31 mouse cellular contexts compared by ENCODE assay signal in genomic region chr6:48874576-48874975, GRCm38 (mm10). TPM values are rescaled to one million over a fixed set of nuclear protein-coding genes. Genes with fewer than 3 reads are reported as not detected.
DNase-seq lines count a peak whose midpoint lies in the region; ATAC-seq lines count a peak whose summit lies in the region.
"Had no signal": no experiment of that assay in that cellular context is flagged by ENCODE, and none has a peak within 500 bp of the region (broad histone marks: within the 10 kb centered on the region; RNA-seq: fewer than 3 reads in every experiment).

No protein-coding gene starts in this region.

- H3K27ac ChIP-seq in kidney, embryonic 14.5 days (ENCODE audit: low read depth, low read length) = no peak overlapping the region
- H3K27ac ChIP-seq in kidney, embryonic 16.5 days (ENCODE audit: low read length) = no peak overlapping the region
- no peak overlapping the region for H3K27ac ChIP-seq in intestine, embryonic 15.5 days
- peak overlapping the region; percentile 30; the same call in 1 of the 2 replicates for H3K27ac ChIP-seq in intestine, embryonic 16.5 days (ENCODE audit: low read length)
- H3K27ac ChIP-seq in midbrain, embryonic 16.5 days (ENCODE audit: low read length) = no peak overlapping the region
- H3K27ac ChIP-seq: embryonic facial prominence, embryonic 10.5 days; embryonic facial prominence, embryonic 13.5 days; forebrain, embryonic 12.5 days; forebrain, embryonic 15.5 days; heart, embryonic 13.5 days; hindbrain, embryonic 15.5 days had no signal

- no peak overlapping the region for H3K9ac ChIP-seq in kidney, embryonic 14.5 days (ENCODE audit: low read depth, low read length)
- H3K9ac ChIP-seq in kidney, embryonic 16.5 days (replicated peaks; ENCODE audit: low read length) = no peak overlapping the region
- no peak overlapping the region for H3K9ac ChIP-seq in intestine, embryonic 15.5 days
- H3K9ac ChIP-seq in intestine, embryonic 16.5 days (ENCODE audit: low read depth, low read length) = no peak overlapping the region
- no peak overlapping the region for H3K9ac ChIP-seq in midbrain, embryonic 16.5 days (ENCODE audit: low read depth, low read length)
- H3K9ac ChIP-seq: embryonic facial prominence, embryonic 13.5 days; forebrain, embryonic 12.5 days; forebrain, embryonic 15.5 days; heart, embryonic 13.5 days; hindbrain, embryonic 15.5 days had no signal

- no peaks in the 10 kb centered on the region for H3K4me1 ChIP-seq in kidney, embryonic 14.5 days (ENCODE audit: control insufficient read depth, insufficient read depth, low read length)
- H3K4me1 ChIP-seq in kidney, embryonic 16.5 days (ENCODE audit: insufficient read depth, low read length) = 0 out of 2 replicates have a peak, but pooled peaks cover 3% of the 10 kb centered on the region
- 0 out of 2 replicates have a peak, but pooled peaks cover 6% of the 10 kb centered on the region for H3K4me1 ChIP-seq in intestine, embryonic 15.5 days (replicated peaks)
- H3K4me1 ChIP-seq in intestine, embryonic 16.5 days (ENCODE audit: control insufficient read depth, insufficient read depth, low read length) = peaks cover 10% of the 10 kb centered on the region; the same call in 1 of the 2 replicates
- H3K4me1 ChIP-seq in midbrain, embryonic 16.5 days (ENCODE audit: control insufficient read depth, insufficient read depth, low read length) = no peaks in the 10 kb centered on the region
- H3K4me1 ChIP-seq: embryonic facial prominence, embryonic 10.5 days; embryonic facial prominence, embryonic 13.5 days; forebrain, embryonic 12.5 days; forebrain, embryonic 15.5 days; heart, embryonic 13.5 days; hindbrain, embryonic 15.5 days had no signal

- WGBS in kidney, embryonic 14.5 days = 79% methylated on average over 4 of the region's 4 CpGs
- WGBS in kidney, embryonic 16.5 days = 75% methylated on average over 4 of the region's 4 CpGs
- 78% methylated on average over 4 of the region's 4 CpGs for WGBS in intestine, embryonic 15.5 days
- 67% methylated on average over 4 of the region's 4 CpGs for WGBS in intestine, embryonic 16.5 days
- 86% methylated on average over 4 of the region's 4 CpGs for WGBS in midbrain, embryonic 16.5 days

- no peaks in the 10 kb centered on the region for H3K27me3 ChIP-seq in kidney, embryonic 14.5 days (ENCODE audit: control insufficient read depth, insufficient read depth, low read length)
- H3K27me3 ChIP-seq in kidney, embryonic 16.5 days (ENCODE audit: insufficient read depth, low read length) = no peaks in the 10 kb centered on the region
- no peaks in the 10 kb centered on the region for H3K27me3 ChIP-seq in intestine, embryonic 15.5 days (replicated peaks)
- H3K27me3 ChIP-seq in intestine, embryonic 16.5 days (replicated peaks; ENCODE audit: control insufficient read depth, insufficient read depth, low read length) = no peaks in the 10 kb centered on the region
- no peaks in the 10 kb centered on the region for H3K27me3 ChIP-seq in midbrain, embryonic 16.5 days (ENCODE audit: control insufficient read depth, insufficient read depth, low read depth, low read length)
- H3K27me3 ChIP-seq: embryonic facial prominence, embryonic 13.5 days; forebrain, embryonic 15.5 days; heart, embryonic 13.5 days; hindbrain, embryonic 15.5 days had no signal

- H3K9me3 ChIP-seq in kidney, embryonic 14.5 days (ENCODE audit: control insufficient read depth, low read length) = no peaks in the 10 kb centered on the region
- no peaks in the 10 kb centered on the region for H3K9me3 ChIP-seq in kidney, embryonic 16.5 days (ENCODE audit: low read length)
- H3K9me3 ChIP-seq in intestine, embryonic 15.5 days = no peaks in the 10 kb centered on the region
- no peaks in the 10 kb centered on the region for H3K9me3 ChIP-seq in intestine, embryonic 16.5 days (ENCODE audit: control insufficient read depth, low read length)
- no peaks in the 10 kb centered on the region for H3K9me3 ChIP-seq in midbrain, embryonic 16.5 days (replicated peaks; ENCODE audit: control insufficient read depth, low read length, poor library complexity, severe bottlenecking)
- H3K9me3 ChIP-seq: embryonic facial prominence, embryonic 10.5 days; embryonic facial prominence, embryonic 13.5 days; forebrain, embryonic 12.5 days; forebrain, embryonic 15.5 days; heart, embryonic 13.5 days; hindbrain, embryonic 15.5 days had no signal

- ATAC-seq in kidney, embryonic 14.5 days (ENCODE audit: low FRiP score, low TSS enrichment) = no peak
- no peak for ATAC-seq in kidney, embryonic 16.5 days (ENCODE audit: low FRiP score, low TSS enrichment)
- ATAC-seq in intestine, embryonic 15.5 days = peak; percentile 57
- ATAC-seq in intestine, embryonic 16.5 days = peak; percentile 69
- ATAC-seq in midbrain, embryonic 16.5 days = no peak
- ATAC-seq: CD4-positive, CD25-positive, alpha-beta regulatory T cell, adult 4 months; forebrain, embryonic 15.5 days had no signal

- H3K4me3 ChIP-seq in kidney, embryonic 14.5 days (ENCODE audit: low read length) = no peak overlapping the region
- no peak overlapping the region for H3K4me3 ChIP-seq in kidney, embryonic 16.5 days (ENCODE audit: low read length)
- no peak overlapping the region for H3K4me3 ChIP-seq in intestine, embryonic 15.5 days (replicated peaks)
- H3K4me3 ChIP-seq in intestine, embryonic 16.5 days (ENCODE audit: low read length) = no peak overlapping the region
- H3K4me3 ChIP-seq in midbrain, embryonic 16.5 days (ENCODE audit: low read depth, low read length) = no peak overlapping the region
- H3K4me3 ChIP-seq: embryonic facial prominence, embryonic 10.5 days; embryonic facial prominence, embryonic 13.5 days; erythroblast, embryonic 14.5 days; forebrain, embryonic 12.5 days; forebrain, embryonic 15.5 days; heart, embryonic 13.5 days; hindbrain, embryonic 15.5 days had no signal

- H3K4me2 ChIP-seq in kidney, embryonic 14.5 days (replicated peaks; ENCODE audit: low read depth, low read length) = no peak overlapping the region
- no peak overlapping the region for H3K4me2 ChIP-seq in kidney, embryonic 16.5 days (replicated peaks; ENCODE audit: low read depth, low read length)
- H3K4me2 ChIP-seq in intestine, embryonic 15.5 days (replicated peaks) = no peak overlapping the region
- no peak overlapping the region for H3K4me2 ChIP-seq in intestine, embryonic 16.5 days (ENCODE audit: low read depth, low read length)
- no peak overlapping the region for H3K4me2 ChIP-seq in midbrain, embryonic 16.5 days (ENCODE audit: low read length)
- H3K4me2 ChIP-seq: embryonic facial prominence, embryonic 13.5 days; forebrain, embryonic 12.5 days; forebrain, embryonic 15.5 days; heart, embryonic 13.5 days; hindbrain, embryonic 15.5 days had no signal

- H3K36me3 ChIP-seq in kidney, embryonic 14.5 days (ENCODE audit: control insufficient read depth, insufficient read depth, low read length) = no peaks in the 10 kb centered on the region
- H3K36me3 ChIP-seq in kidney, embryonic 16.5 days (ENCODE audit: insufficient read depth, low read length) = no peaks in the 10 kb centered on the region
- no peaks in the 10 kb centered on the region for H3K36me3 ChIP-seq in intestine, embryonic 15.5 days
- H3K36me3 ChIP-seq in intestine, embryonic 16.5 days (ENCODE audit: control insufficient read depth, insufficient read depth, low read length) = no peaks in the 10 kb centered on the region
- no peaks in the 10 kb centered on the region for H3K36me3 ChIP-seq in midbrain, embryonic 16.5 days (ENCODE audit: control insufficient read depth, insufficient read depth, low read length)
- H3K36me3 ChIP-seq: embryonic facial prominence, embryonic 10.5 days; embryonic facial prominence, embryonic 13.5 days; forebrain, embryonic 12.5 days; forebrain, embryonic 15.5 days; heart, embryonic 13.5 days; hindbrain, embryonic 15.5 days had no signal

- peak; percentile 4 for DNase-seq in kidney, adult 11 months
- peak; percentile 45 for DNase-seq in kidney, adult 9 months
- no peak for DNase-seq in lung, postnatal 10 days
- DNase-seq: adrenal gland, adult 2 months; adrenal gland, postnatal 14 days; cerebellum, adult 11-12 months; cerebellum, adult 8-10 months; cerebellum, postnatal 10 days; cerebellum, postnatal 36 days; embryo, embryonic 11 days; gastrocnemius, postnatal 25 days; heart, postnatal 14 days; heart, postnatal 4 days had no signal

RNA-seq across cellular contexts. Expression of gene Aoc1, which starts 1.9 kb away (rescaled TPM):
- polyA plus RNA-seq in kidney, embryonic 14.5 days (2014; fragmentation: Nextera tagmentation; extraction: Ambion mirVana) = 0.99 and 1.4 TPM in 2 replicates
- polyA plus RNA-seq in kidney, embryonic 16.5 days (2015; fragmentation: Nextera tagmentation; extraction: Ambion mirVana) = 4.7 and 6.0 TPM in 2 replicates
- polyA plus RNA-seq in intestine, embryonic 15.5 days (2015; fragmentation: Nextera tagmentation; extraction: Ambion mirVana) = 21.4 and 28.0 TPM in 2 replicates
- polyA plus RNA-seq in intestine, embryonic 16.5 days (2015; fragmentation: Nextera tagmentation; extraction: Ambion mirVana) = 51.9 and 71.5 TPM in 2 replicates
- 0.07 TPM in 1 of 2 replicates, not detected in the other for polyA plus RNA-seq in midbrain, embryonic 16.5 days (2015; fragmentation: Nextera tagmentation; extraction: Ambion mirVana)
- polyA plus RNA-seq: adrenal gland, adult 2 months; C2C12; embryonic facial prominence, embryonic 13.5 days; erythroblast, embryonic 14.5 days; forebrain, embryonic 12.5 days; forebrain, embryonic 15.5 days; heart, embryonic 13.5 days; hindbrain, embryonic 11.5 days; hindbrain, embryonic 15.5 days had no signal

RNA-seq across cellular contexts. Expression of gene Tmem176b, which starts 33.3 kb away (rescaled TPM):
- 308 and 313 TPM in 2 replicates for polyA plus RNA-seq in kidney, embryonic 14.5 days (2014; fragmentation: Nextera tagmentation; extraction: Ambion mirVana)
- polyA plus RNA-seq in kidney, embryonic 16.5 days (2015; fragmentation: Nextera tagmentation; extraction: Ambion mirVana) = 479 and 496 TPM in 2 replicates
- 341 and 366 TPM in 2 replicates for polyA plus RNA-seq in intestine, embryonic 15.5 days (2015; fragmentation: Nextera tagmentation; extraction: Ambion mirVana)
- polyA plus RNA-seq in intestine, embryonic 16.5 days (2015; fragmentation: Nextera tagmentation; extraction: Ambion mirVana) = 403 and 414 TPM in 2 replicates
- 113 and 127 TPM in 2 replicates for polyA plus RNA-seq in midbrain, embryonic 16.5 days (2015; fragmentation: Nextera tagmentation; extraction: Ambion mirVana)

RNA-seq across cellular contexts. Expression of gene Tmem176a, which starts 33.9 kb away (rescaled TPM):
- polyA plus RNA-seq in kidney, embryonic 14.5 days (2014; fragmentation: Nextera tagmentation; extraction: Ambion mirVana) = 123 and 135 TPM in 2 replicates
- polyA plus RNA-seq in kidney, embryonic 16.5 days (2015; fragmentation: Nextera tagmentation; extraction: Ambion mirVana) = 194 and 227 TPM in 2 replicates
- 140 and 159 TPM in 2 replicates for polyA plus RNA-seq in intestine, embryonic 15.5 days (2015; fragmentation: Nextera tagmentation; extraction: Ambion mirVana)
- polyA plus RNA-seq in intestine, embryonic 16.5 days (2015; fragmentation: Nextera tagmentation; extraction: Ambion mirVana) = 183 TPM in 2 replicates
- 17.9 and 19.7 TPM in 2 replicates for polyA plus RNA-seq in midbrain, embryonic 16.5 days (2015; fragmentation: Nextera tagmentation; extraction: Ambion mirVana)

RNA-seq across cellular contexts. Expression of gene 1600015I10Rik, which starts 55.1 kb away (rescaled TPM):
- polyA plus RNA-seq in kidney, embryonic 14.5 days (2014; fragmentation: Nextera tagmentation; extraction: Ambion mirVana) = not detected in 2 replicates
- not detected in 2 replicates for polyA plus RNA-seq in kidney, embryonic 16.5 days (2015; fragmentation: Nextera tagmentation; extraction: Ambion mirVana)
- polyA plus RNA-seq in intestine, embryonic 15.5 days (2015; fragmentation: Nextera tagmentation; extraction: Ambion mirVana) = not detected in 2 replicates
- not detected in 2 replicates for polyA plus RNA-seq in intestine, embryonic 16.5 days (2015; fragmentation: Nextera tagmentation; extraction: Ambion mirVana)
- not detected in 2 replicates for polyA plus RNA-seq in midbrain, embryonic 16.5 days (2015; fragmentation: Nextera tagmentation; extraction: Ambion mirVana)
- polyA plus RNA-seq: adrenal gland, adult 2 months; brain, embryonic 14.5 days; C2C12; CD4-positive, CD25-positive, alpha-beta regulatory T cell, adult 4 months; cortical plate, adult 2 months; embryonic facial prominence, embryonic 10.5 days; embryonic facial prominence, embryonic 13.5 days; erythroblast, embryonic 14.5 days; forebrain, embryonic 12.5 days; forebrain, embryonic 15.5 days; heart, embryonic 13.5 days; heart, embryonic 16.5 days; hindbrain, embryonic 11.5 days; hindbrain, embryonic 15.5 days had no signal

Comparison
In these comparisons a context has a peak if more than half of its experiments do, and no peak if none do; other contexts are left out.
1. ATAC-seq: peak in intestine, embryonic 15.5 days (single experiment) and intestine, embryonic 16.5 days (single experiment); none in kidney, embryonic 14.5 days (single experiment), kidney, embryonic 16.5 days (single experiment) and midbrain, embryonic 16.5 days (single experiment).